ENCODE assay signal across 8 mouse cellular contexts in the genomic region with DNA sequence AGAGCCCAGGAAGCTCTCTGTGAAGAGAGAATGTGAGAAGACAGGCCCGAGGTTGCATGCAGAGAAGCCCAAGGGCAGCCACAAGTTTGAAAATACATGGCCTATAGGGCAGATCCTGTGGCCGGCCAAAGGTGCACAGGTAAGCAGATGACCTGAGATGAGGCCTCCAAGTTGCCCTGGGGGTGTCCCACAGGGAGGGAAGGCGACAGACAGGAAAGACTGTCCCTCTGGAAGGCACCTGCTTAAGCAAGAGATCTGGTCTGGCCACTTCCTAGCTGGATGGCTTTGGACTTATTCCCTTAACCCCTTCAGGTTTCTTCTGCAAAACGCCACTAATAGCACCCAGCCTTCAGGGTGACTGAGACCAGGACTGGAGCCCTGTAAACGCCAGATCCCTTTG. TPM values are rescaled to one million over a fixed set of nuclear protein-coding genes. Genes with fewer than 3 reads are reported as not detected.
DNase-seq lines count a peak whose midpoint lies in the region; ATAC-seq and TF ChIP-seq lines count a peak whose summit lies in the region.

No protein-coding gene starts in this region.

- H3K27ac ChIP-seq in thymus, adult 2 months (ENCODE audit: control insufficient read depth, insufficient read depth, low read length): peak overlapping the region; percentile 60; the same call in 1 of the 2 replicates
- H3K27ac ChIP-seq in forebrain, embryonic 12.5 days: peak overlapping the region; percentile 42; the same call in 1 of the 2 replicates
- H3K27ac ChIP-seq in limb, embryonic 11.5 days (replicated peaks; ENCODE audit: low read depth, low read length): no peak overlapping the region
- H3K27ac ChIP-seq in midbrain, postnatal 0 days (ENCODE audit: low read depth, low read length): 0 out of 2 replicates have a peak overlapping the region, but pooled peaks have one; percentile 85

- H3K4me3 ChIP-seq in thymus, adult 2 months (ENCODE audit: control insufficient read depth, insufficient read depth, low read length): peak overlapping the region; percentile 92
- H3K4me3 ChIP-seq in forebrain, embryonic 12.5 days (replicated peaks): peak overlapping the region; percentile 77
- peak overlapping the region; percentile 78 for H3K4me3 ChIP-seq in limb, embryonic 11.5 days (ENCODE audit: low read depth, low read length)
- H3K4me3 ChIP-seq in midbrain, postnatal 0 days (ENCODE audit: low read depth, low read length): peak overlapping the region; percentile 79

- H3K36me3 ChIP-seq in thymus, adult 2 months (ENCODE audit: control insufficient read depth, insufficient read depth, low read length): no peaks in the 10 kb centered on the region; the same call in 1 of the 2 replicates
- H3K36me3 ChIP-seq in forebrain, embryonic 12.5 days (replicated peaks): peaks cover 8% of the 10 kb centered on the region
- peaks cover 4% of the 10 kb centered on the region; the same call in 1 of the 2 replicates for H3K36me3 ChIP-seq in limb, embryonic 11.5 days (ENCODE audit: control insufficient read depth, insufficient read depth, low read length)
- H3K36me3 ChIP-seq in midbrain, postnatal 0 days (ENCODE audit: insufficient read depth, low read length): no peaks in the 10 kb centered on the region

- H3K4me2 ChIP-seq in forebrain, embryonic 12.5 days: peak overlapping the region; percentile 88
- peak overlapping the region; percentile 79 for H3K4me2 ChIP-seq in limb, embryonic 11.5 days (ENCODE audit: low read depth, severe bottlenecking)
- H3K4me2 ChIP-seq in midbrain, postnatal 0 days (ENCODE audit: low read depth, low read length, poor library complexity, severe bottlenecking): peak overlapping the region; percentile 93

- no peaks in the 10 kb centered on the region for H3K27me3 ChIP-seq in thymus, adult 2 months (ENCODE audit: control insufficient read depth, insufficient read depth, low read length)
- H3K27me3 ChIP-seq in forebrain, embryonic 12.5 days: no peaks in the 10 kb centered on the region
- no peaks in the 10 kb centered on the region for H3K27me3 ChIP-seq in limb, embryonic 11.5 days (ENCODE audit: control insufficient read depth, insufficient read depth, low read length)
- H3K27me3 ChIP-seq in midbrain, postnatal 0 days (ENCODE audit: insufficient read depth, low read length): no peaks in the 10 kb centered on the region

- no peak for TF ChIP-seq POLR2A in thymus, adult 2 months (IDR thresholded peaks at IDR 0.05; ENCODE audit: control insufficient read depth, extremely low read depth, insufficient read depth, low read length, poor library complexity)

- H3K9ac ChIP-seq in forebrain, embryonic 12.5 days: peak overlapping the region; percentile 87
- peak overlapping the region; percentile 59 for H3K9ac ChIP-seq in limb, embryonic 11.5 days (ENCODE audit: low read length)
- H3K9ac ChIP-seq in midbrain, postnatal 0 days (replicated peaks; ENCODE audit: low read length, poor library complexity, severe bottlenecking): peak overlapping the region; percentile 86

- no peak for DNase-seq in thymus, adult 2 months
- DNase-seq in thymus, postnatal 4 days: no peak
- DNase-seq in limb, embryonic 11.5 days (ENCODE audit: low spot score): no peak
- no peak for DNase-seq in midbrain, postnatal 0 days (ENCODE audit: low spot score)
- no peak for DNase-seq in ovary, postnatal 36 days (ENCODE audit: low spot score)
- no peak for DNase-seq in gastrocnemius, postnatal 36 days
- no peak for DNase-seq in thymus, postnatal 25 days

- H3K4me1 ChIP-seq in thymus, adult 2 months (replicated peaks; ENCODE audit: control insufficient read depth, insufficient read depth, low read length): peaks cover 39% of the 10 kb centered on the region
- peaks cover 41% of the 10 kb centered on the region for H3K4me1 ChIP-seq in forebrain, embryonic 12.5 days
- peaks cover 26% of the 10 kb centered on the region for H3K4me1 ChIP-seq in limb, embryonic 11.5 days (ENCODE audit: control insufficient read depth, insufficient read depth, low read length)
- H3K4me1 ChIP-seq in midbrain, postnatal 0 days (ENCODE audit: insufficient read depth, low read length): peaks cover 15% of the 10 kb centered on the region

- intact Hi-C loops in gastrocnemius, postnatal 36 days (cut with DNase I): no loop called here

- no peaks in the 10 kb centered on the region for H3K9me3 ChIP-seq in forebrain, embryonic 12.5 days
- no peaks in the 10 kb centered on the region for H3K9me3 ChIP-seq in limb, embryonic 11.5 days (ENCODE audit: control insufficient read depth, low read length)
- H3K9me3 ChIP-seq in midbrain, postnatal 0 days (ENCODE audit: low read length): no peaks in the 10 kb centered on the region

- 6% methylated on average over 5 of the region's 5 CpGs for WGBS in thymus, adult 2 months
- whole genome bisulfite sequencing in forebrain, embryonic 12.5 days: 10% methylated on average over 5 of the region's 5 CpGs
- WGBS in limb, embryonic 11.5 days: 6% methylated on average over 5 of the region's 5 CpGs
- 13% methylated on average over 5 of the region's 5 CpGs for WGBS in midbrain, postnatal 0 days

- TF ChIP-seq CTCF in thymus, adult 2 months (IDR thresholded peaks at IDR 0.05; ENCODE audit: borderline replicate concordance, control insufficient read depth, extremely low read depth, insufficient read depth, low read length, poor library complexity): no peak
- no peak for TF ChIP-seq CTCF in midbrain, postnatal 0 days (IDR thresholded peaks at IDR 0.05)

- peak; percentile 1; the same call in 1 of the 2 replicates for ATAC-seq in forebrain, embryonic 12.5 days (ENCODE audit: low FRiP score)
- ATAC-seq in limb, embryonic 11.5 days (ENCODE audit: insufficient number of reproducible peaks, low FRiP score, low TSS enrichment, low read depth): no peak
- ATAC-seq in midbrain, postnatal 0 days (ENCODE audit: low FRiP score): no peak

RNA-seq across cellular contexts. Expression of a gene that starts 0.6 kb away (rescaled TPM):
- polyA plus RNA-seq in thymus, adult 2 months (2012; rRNA removed): 300 and 366 TPM in 2 replicates
- polyA plus RNA-seq in forebrain, embryonic 12.5 days (2016; fragmentation: Nextera tagmentation; extraction: Ambion mirVana): 49.9 and 60.6 TPM in 2 replicates
- 45.4 and 47.8 TPM in 2 replicates for polyA plus RNA-seq in limb, embryonic 11.5 days (2014; fragmentation: Nextera tagmentation; extraction: Ambion mirVana)
- total RNA-seq in midbrain, postnatal 0 days (2014; rRNA removed): 65.7 and 69.7 TPM in 2 replicates
- polyA plus RNA-seq in midbrain, postnatal 0 days (2015; fragmentation: Nextera tagmentation; extraction: Ambion mirVana): 52.7 and 67.5 TPM in 2 replicates
- 10 to 100 TPM; 24.4 to 27.4 TPM for total RNA-seq in gastrocnemius, postnatal 36 days (2021)

RNA-seq across cellular contexts. Expression of a gene that starts 2.9 kb away (rescaled TPM):
- polyA plus RNA-seq in thymus, adult 2 months (2012; rRNA removed): 169 and 232 TPM in 2 replicates
- polyA plus RNA-seq in forebrain, embryonic 12.5 days (2016; fragmentation: Nextera tagmentation; extraction: Ambion mirVana): 200 and 211 TPM in 2 replicates
- polyA plus RNA-seq in limb, embryonic 11.5 days (2014; fragmentation: Nextera tagmentation; extraction: Ambion mirVana): 228 and 240 TPM in 2 replicates
- 11.4 and 16.2 TPM in 2 replicates for total RNA-seq in midbrain, postnatal 0 days (2014; rRNA removed)
- polyA plus RNA-seq in midbrain, postnatal 0 days (2015; fragmentation: Nextera tagmentation; extraction: Ambion mirVana): 7.6 and 7.7 TPM in 2 replicates
- 1 to 10 TPM; 4.2 to 5.6 TPM for total RNA-seq in gastrocnemius, postnatal 36 days (2021)

RNA-seq across cellular contexts. Expression of a gene that starts 26.6 kb away (rescaled TPM):
- polyA plus RNA-seq in thymus, adult 2 months (2012; rRNA removed): 95.8 and 100.0 TPM in 2 replicates
- 248 and 258 TPM in 2 replicates for polyA plus RNA-seq in forebrain, embryonic 12.5 days (2016; fragmentation: Nextera tagmentation; extraction: Ambion mirVana)
- polyA plus RNA-seq in limb, embryonic 11.5 days (2014; fragmentation: Nextera tagmentation; extraction: Ambion mirVana): 49.3 and 50.2 TPM in 2 replicates
- 883 and 1,011 TPM in 2 replicates for total RNA-seq in midbrain, postnatal 0 days (2014; rRNA removed)
- polyA plus RNA-seq in midbrain, postnatal 0 days (2015; fragmentation: Nextera tagmentation; extraction: Ambion mirVana): 727 and 776 TPM in 2 replicates
- 10 to 100 TPM; 45.1 to 50.5 TPM for total RNA-seq in gastrocnemius, postnatal 36 days (2021)

RNA-seq across cellular contexts. Expression of a gene that starts 59.7 kb away (rescaled TPM):
- 204 and 239 TPM in 2 replicates for polyA plus RNA-seq in thymus, adult 2 months (2012; rRNA removed)
- polyA plus RNA-seq in forebrain, embryonic 12.5 days (2016; fragmentation: Nextera tagmentation; extraction: Ambion mirVana): 23.0 and 23.5 TPM in 2 replicates
- polyA plus RNA-seq in limb, embryonic 11.5 days (2014; fragmentation: Nextera tagmentation; extraction: Ambion mirVana): 19.1 and 19.3 TPM in 2 replicates
- total RNA-seq in midbrain, postnatal 0 days (2014; rRNA removed): 60.2 and 65.7 TPM in 2 replicates
- polyA plus RNA-seq in midbrain, postnatal 0 days (2015; fragmentation: Nextera tagmentation; extraction: Ambion mirVana): 29.2 and 34.9 TPM in 2 replicates
- total RNA-seq in gastrocnemius, postnatal 36 days (2021): 10 to 100 TPM; 19.2 to 21.0 TPM

Comparison
In these comparisons a context has a peak if more than half of its experiments do, and no peak if none do; other contexts are left out.
1. RNA of a gene that starts 2.9 kb away (polyA plus RNA-seq): 228 to 240 TPM in limb, embryonic 11.5 days, 200 to 211 TPM in forebrain, embryonic 12.5 days and 169 to 232 TPM in thymus, adult 2 months; 7.6 to 7.7 TPM in midbrain, postnatal 0 days; every median in the first group is over 10 times any median in the second.
2. Peak in every context shown above with its lines, with median percentiles within 50 percentile points of each other: H3K4me3 ChIP-seq, H3K4me2 ChIP-seq and H3K9ac ChIP-seq.